Mouse (Mus musculus): Measurements from ENCODE around the gene Tbc1d8.
A peak's percentile ranks its signal among the peaks of the same experiment; 100 is the strongest.

Tbc1d8 gene

DNA sequence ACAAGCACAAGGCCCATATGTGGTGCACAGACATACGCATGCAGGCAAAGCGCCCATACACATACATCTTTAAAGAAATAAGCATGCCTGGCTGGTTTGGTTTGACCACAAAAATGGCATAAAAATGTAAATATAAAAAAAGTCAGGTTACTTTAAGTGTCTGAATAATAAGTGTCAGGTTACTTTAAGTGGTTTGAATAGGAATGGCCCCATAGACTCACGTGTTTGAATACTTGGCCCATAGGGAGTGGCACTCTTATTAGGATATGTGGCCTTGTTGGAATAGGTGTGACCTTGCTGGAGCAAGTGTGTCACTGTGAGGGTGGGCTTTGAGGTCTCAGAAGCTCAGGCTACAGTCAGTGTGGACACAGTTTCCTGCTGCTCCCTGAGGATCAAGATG, 83.9 kb downstream of the Tbc1d8 start:
- no peak for DNase-seq (ENCODE audit: low spot score in 2 of 2)

- DNase-seq (ENCODE audit: low spot score in 2 of 2): no peak
These were observed 84.5 kb downstream of the Tbc1d8 start for GRCm38 (mm10) chr1:39394096-39394495.

GRCm38 (mm10) chr1:39393217-39393867, 85.2 kb downstream of the Tbc1d8 start:
- no peak for DNase-seq (ENCODE audit: low spot score in 2 of 2)

- DNase-seq (ENCODE audit: low spot score in 2 of 2): peak; percentile 74 to 76
These were observed 86.4 kb downstream of the Tbc1d8 start for GRCm38 (mm10) chr1:39392189-39392588.

GRCm38 (mm10) chr1:39391652-39392051, 86.9 kb downstream of the Tbc1d8 start:
- DNase-seq (ENCODE audit: low spot score in 2 of 2): no peak

- DNase-seq (ENCODE audit: low spot score in 2 of 2): no peak
These were observed 89.2 kb downstream of the Tbc1d8 start for GRCm38 (mm10) chr1:39389338-39389737.

DNA sequence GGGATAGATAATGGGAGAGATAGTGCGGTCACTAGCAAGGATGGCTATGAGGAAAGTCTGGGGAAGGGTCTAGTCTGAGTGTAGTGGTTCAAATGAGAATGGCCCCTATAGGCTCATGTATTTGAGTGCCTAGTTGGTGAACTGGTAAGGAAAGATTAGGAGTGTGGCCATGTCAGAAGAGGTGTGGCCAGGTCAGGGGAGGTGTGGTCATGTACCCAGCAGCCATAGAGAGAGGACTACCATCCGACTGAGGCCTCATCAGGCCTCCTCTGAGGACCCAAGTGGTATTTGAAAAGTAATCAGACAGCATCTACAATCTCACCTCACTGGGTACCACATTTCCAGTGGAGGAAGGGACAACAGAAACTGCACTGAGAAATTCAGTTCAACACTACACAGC, 90.4 kb downstream of the Tbc1d8 start:
- DNase-seq (ENCODE audit: low spot score in 2 of 2): no peak

DNA sequence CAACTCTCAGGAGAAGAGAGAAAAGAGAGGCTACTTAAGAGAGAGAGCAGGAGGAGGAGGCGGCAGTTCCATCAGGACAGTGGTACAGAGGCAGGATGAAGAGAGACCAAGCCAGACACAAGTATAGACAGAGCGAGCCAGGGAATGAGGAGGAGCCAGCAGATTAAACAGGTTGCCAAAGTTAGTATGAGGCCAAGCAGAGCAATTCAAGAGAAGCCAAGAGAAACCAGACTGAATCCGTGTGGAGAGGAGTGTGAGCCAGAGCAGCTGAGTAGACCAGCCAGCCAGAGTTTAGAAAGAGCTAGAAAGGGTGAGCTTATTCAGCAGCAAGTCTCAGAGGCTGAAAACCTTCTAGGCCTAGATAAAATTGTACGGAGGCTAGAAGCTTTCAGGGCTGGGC, 91.1 kb downstream of the Tbc1d8 start:
- DNase-seq (ENCODE audit: low spot score in 2 of 2): no peak

GRCm38 (mm10) chr1:39386456-39386855, 92.1 kb downstream of the Tbc1d8 start:
- no peak for DNase-seq (ENCODE audit: low spot score in 2 of 2)

DNA sequence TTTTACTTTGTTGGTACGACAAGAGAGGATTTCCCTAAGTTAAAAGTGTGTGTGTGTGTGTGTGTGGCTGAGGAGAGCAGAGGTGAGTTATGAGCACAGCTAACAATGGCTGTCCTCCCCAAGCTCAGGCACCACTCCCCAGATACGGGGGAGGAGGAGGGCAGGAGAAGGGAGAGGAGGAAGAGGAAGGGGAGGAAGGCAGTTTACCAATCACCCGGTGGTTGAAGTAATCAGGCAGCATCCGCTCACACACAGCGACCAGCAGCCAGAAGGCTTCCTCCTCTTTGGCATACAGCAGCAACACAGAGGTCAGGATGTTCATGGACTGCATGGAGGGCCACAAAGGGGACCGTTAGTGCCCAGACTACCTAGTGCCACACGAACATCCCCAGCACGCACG, 93.6 kb downstream of the Tbc1d8 start:
- no peak for DNase-seq (ENCODE audit: low spot score in 2 of 2)

GRCm38 (mm10) chr1:39381017-39381416, 97.5 kb downstream of the Tbc1d8 start:
- DNase-seq (ENCODE audit: low spot score in 2 of 2): no peak

GRCm38 (mm10) chr1:39379021-39379420, 99.5 kb downstream of the Tbc1d8 start:
- no peak for DNase-seq (ENCODE audit: low spot score in 2 of 2)

DNA sequence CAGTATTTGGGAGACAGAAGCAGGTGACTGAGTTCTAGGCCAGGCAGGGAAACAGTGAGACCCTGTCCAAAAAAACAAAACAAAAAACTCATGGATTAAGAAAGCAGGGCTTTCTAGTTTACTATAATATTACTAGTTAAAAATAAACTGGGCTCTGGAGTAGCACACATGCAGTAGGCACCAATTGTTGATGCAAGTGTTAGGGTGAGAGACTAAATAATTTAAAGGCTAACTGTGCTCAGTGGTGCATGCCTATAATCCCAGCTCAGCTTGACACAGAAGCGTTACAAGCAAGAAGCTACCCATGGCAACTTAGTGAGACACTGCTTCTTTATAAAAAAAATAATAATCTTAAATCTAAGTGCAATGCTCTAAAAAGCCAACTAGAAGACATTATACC, 100.0 kb downstream of the Tbc1d8 start:
- DNase-seq (ENCODE audit: low spot score in 2 of 2): no peak

DNA sequence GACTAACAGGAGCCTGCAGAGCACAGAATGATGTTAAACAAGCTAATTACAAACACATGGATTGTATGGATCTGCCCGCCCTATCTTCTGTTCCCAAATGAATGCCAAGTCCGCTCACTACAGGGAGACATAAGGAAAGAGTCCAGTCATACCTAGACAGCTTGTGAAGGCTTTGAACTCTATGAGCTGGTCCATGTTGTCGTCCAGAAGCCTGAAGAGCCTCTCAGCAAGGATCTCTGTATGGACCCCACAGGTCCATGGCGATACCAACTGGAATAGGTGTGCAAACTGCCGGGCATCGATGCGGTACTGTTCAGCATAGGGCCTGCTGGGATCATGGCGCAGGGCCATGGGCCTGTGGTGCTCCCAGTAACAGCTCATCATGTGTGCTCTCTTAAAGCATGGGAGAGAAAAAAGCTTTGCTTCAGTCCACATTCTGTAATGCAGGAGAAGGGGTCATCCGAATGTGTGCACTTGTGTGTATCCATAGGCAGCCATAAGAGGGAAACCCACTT, 101.8 kb downstream of the Tbc1d8 start:
- DNase-seq (ENCODE audit: low spot score in 2 of 2): no peak

DNA sequence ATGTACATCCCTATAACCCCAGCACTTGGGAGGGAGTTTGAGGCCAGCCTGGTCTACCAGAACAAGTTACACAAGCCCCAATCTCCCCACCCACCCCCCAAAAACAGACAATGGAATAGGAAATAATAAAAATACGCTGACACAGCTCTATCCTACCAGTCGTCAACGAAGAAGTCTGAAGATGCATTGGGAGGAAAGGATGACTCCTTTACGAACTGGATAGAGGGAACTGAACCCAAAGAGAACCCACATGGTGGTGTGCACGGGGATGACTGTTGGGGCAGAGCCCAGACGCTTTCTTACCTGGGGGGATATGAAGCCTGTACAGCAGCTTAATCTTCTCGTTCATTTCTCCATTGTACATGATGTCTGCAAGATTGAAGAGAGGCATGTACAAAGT, 102.4 kb downstream of the Tbc1d8 start:
- no peak for DNase-seq (ENCODE audit: low spot score in 2 of 2)

DNA sequence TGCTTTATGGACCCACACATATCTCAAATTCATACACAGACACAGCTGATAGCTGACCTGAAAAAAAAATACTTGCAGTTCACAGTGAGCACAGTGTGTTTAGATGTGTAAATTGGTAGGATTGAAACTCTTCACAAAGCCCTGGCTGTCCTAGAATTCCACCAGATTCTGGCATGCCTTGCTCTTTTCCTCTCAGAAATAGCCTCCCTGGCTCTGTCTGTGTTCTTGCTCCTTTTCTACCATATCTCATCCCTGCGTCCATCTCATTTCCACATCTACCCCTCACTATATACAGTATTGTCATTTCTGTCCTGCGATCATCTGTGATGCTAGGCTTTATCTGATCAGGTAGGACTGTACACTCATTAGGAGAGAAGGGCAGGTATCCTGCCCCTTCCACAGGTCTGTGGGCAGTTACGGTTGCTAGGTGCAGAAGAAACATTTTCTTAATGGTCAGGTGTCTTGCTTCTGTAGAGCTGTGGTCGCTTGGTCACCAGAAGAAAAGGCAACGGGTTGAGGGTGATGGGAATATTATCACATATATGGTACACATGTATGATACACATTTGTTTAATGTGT, 104.2 kb downstream of the Tbc1d8 start:
- DNase-seq (ENCODE audit: low spot score in 2 of 2): no peak

DNA sequence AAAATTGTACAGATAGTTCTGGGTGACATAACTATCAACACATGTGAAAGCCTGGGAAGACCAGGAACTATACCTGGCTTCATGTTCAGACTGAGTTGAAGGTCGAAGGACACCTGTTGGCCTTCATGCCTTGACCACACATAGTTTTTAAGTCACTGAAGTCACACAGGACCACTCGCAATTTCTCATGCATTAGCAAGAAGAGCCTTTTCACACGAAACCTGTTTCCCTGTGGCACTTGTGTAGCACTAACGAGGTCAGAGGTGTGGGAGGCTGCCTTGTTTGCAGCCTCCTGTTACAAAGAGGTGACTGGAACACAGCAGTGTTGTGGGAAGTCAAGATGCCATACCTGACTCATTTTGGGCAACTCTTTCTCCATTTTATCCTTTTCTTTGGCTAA, 105.2 kb downstream of the Tbc1d8 start:
- no peak for DNase-seq (ENCODE audit: low spot score in 2 of 2)

- no peak for DNase-seq (ENCODE audit: low spot score in 2 of 2)
These were observed 106.2 kb downstream of the Tbc1d8 start for GRCm38 (mm10) chr1:39372220-39372843.

DNA sequence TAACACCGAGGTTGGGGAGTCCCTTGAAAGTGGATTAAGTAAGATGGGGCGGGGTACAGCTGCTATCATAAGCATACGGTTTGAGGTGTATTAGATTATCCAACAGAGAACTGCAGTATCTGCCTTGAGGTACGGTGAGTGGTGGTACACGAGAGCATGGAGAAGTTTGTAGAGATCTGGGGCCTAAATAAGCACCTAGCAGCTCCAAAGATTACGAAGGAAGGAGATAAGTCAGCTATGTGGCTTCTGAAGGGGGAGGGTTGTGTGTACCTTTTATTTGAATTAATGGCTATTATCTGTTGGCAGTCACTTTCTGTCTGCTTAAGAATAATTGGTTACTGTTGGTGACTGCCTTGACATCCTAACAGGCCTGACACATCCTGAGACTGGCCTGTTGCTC, 108.1 kb downstream of the Tbc1d8 start:
- DNase-seq (ENCODE audit: low spot score in 2 of 2): no peak

- DNase-seq (ENCODE audit: low spot score in 2 of 2): no peak
These were observed 110.2 kb downstream of the Tbc1d8 start for GRCm38 (mm10) chr1:39368267-39368841.

DNA sequence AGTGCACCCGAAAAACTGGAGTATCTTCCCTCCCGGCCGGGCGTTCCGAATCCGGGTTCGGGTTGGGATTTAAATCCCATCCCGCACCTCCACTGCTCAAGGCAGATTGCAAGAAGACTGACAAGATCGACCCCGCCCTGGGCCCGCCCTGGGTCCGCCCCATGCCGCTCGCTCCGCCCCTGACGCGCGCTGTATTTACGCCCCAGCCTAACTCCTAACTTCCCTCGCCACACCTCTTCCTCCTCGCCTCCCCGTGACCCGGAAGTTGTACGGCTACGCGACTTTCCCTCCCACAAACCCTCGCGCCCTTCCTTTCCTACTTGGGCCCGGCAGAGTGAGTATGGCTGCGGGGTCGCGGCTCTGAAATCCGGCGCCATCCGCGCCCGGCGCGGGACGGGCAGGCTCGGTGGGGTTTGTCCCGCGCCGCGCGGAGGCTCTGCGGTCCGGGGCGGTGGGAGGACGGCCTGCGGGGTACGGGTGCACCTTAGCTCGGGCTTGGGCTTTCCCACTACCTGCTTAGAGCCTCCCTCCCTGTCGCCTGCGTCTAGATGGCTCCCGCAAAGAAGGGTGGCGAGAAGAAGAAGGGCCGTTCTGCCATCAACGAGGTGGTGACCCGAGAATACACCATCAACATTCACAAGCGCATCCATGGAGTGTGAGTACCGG, 110.8 kb downstream of the Tbc1d8 start, which contains the start of gene Rpl31:
Gene Rpl31, plus strand, starts transcription at position 242 of the 666 bp plus-strand sequence.
- DNase-seq (ENCODE audit: low spot score in 2 of 2): peak; percentile 92 to 96

GRCm38 (mm10) chr1:39367045-39367444, 111.5 kb downstream of the Tbc1d8 start:
- no peak for DNase-seq (ENCODE audit: low spot score in 2 of 2)
